Mouse (Mus musculus) adrenal gland, adult (tissue): Measurements from ENCODE around the gene Cst7.
"Not testable (repeated sequence)": the region's sequence is repeated elsewhere in the genome, so short reads cannot be mapped to it uniquely, and the experiment has no call there.

Experiments used
- DNase-seq, 2 experiments: peaks; one replicate each; pipeline ENCODE4 v3.0.0; 2022 to 2023; ENCODE audit warnings: low spot score in 1 of 2; ENCODE audit not compliant: inconsistent age in 2 of 2

Gene Cst7

GRCm38 (mm10) chr2:150569847-150570590 is at the start of gene Cst7:
TSS of gene Cst7 (plus strand) at chr2:150570415.
- DNase-seq = peak in 1 of 2 experiments; percentile 16

GRCm38 (mm10) chr2:150525703-150526207 is 44.5 kb upstream of the Cst7 start:
- peak; percentile 7 to 28 for DNase-seq

GRCm38 (mm10) chr2:150549576-150549975 is 20.6 kb upstream of the Cst7 start:
- DNase-seq = not testable (repeated sequence)

- DNase-seq = peak; percentile 18 to 72
Measured at GRCm38 (mm10) chr2:150558568-150558967, 11.6 kb upstream of the Cst7 start.

GRCm38 (mm10) chr2:150567051-150567450 is 3.2 kb upstream of the Cst7 start:
- DNase-seq = peak in 1 of 2 experiments; percentile 57

- DNase-seq = peak in 1 of 2 experiments; percentile 16
Measured at GRCm38 (mm10) chr2:150570761-150571160, 546 bp downstream of the Cst7 start.

- DNase-seq = no peak
Measured at GRCm38 (mm10) chr2:150572463-150572862, 2.2 kb downstream of the Cst7 start.

GRCm38 (mm10) chr2:150576256-150576655 is 6.0 kb downstream of the Cst7 start:
- no peak for DNase-seq

GRCm38 (mm10) chr2:150578603-150579002 is 8.4 kb downstream of the Cst7 start:
- no peak for DNase-seq

- no peak for DNase-seq
Measured at GRCm38 (mm10) chr2:150579628-150580027, 9.4 kb downstream of the Cst7 start.

- DNase-seq = no peak
Measured at GRCm38 (mm10) chr2:150589076-150589475, 18.9 kb downstream of the Cst7 start.

GRCm38 (mm10) chr2:150595411-150596190 is 25.4 kb downstream of the Cst7 start:
- DNase-seq = no peak

- DNase-seq = peak; percentile 51 to 81
Measured at GRCm38 (mm10) chr2:150600263-150600662, 30.0 kb downstream of the Cst7 start.

GRCm38 (mm10) chr2:150602166-150602565 is 32.0 kb downstream of the Cst7 start:
- no peak for DNase-seq

- peak in 1 of 2 experiments; percentile 38 for DNase-seq
Measured at GRCm38 (mm10) chr2:150604802-150605201, 34.6 kb downstream of the Cst7 start.

GRCm38 (mm10) chr2:150607086-150607485 is 36.9 kb downstream of the Cst7 start:
- no peak for DNase-seq

- DNase-seq = peak; percentile 97 to 99
Measured at GRCm38 (mm10) chr2:150608087-150608799, 38.0 kb downstream of the Cst7 start, which contains the start of gene Apmap. TSS of gene Apmap (minus strand) at chr2:150608567.

- DNase-seq = peak; percentile 55 to 91
Measured at GRCm38 (mm10) chr2:150608872-150609560, 38.8 kb downstream of the Cst7 start.

GRCm38 (mm10) chr2:150610097-150610496 is 39.9 kb downstream of the Cst7 start:
- DNase-seq = no peak

- no peak for DNase-seq
Measured at GRCm38 (mm10) chr2:150621698-150622097, 51.5 kb downstream of the Cst7 start.

- no peak for DNase-seq
Measured at GRCm38 (mm10) chr2:150623957-150624356, 53.7 kb downstream of the Cst7 start.
